Comparison of ENCODE assay signal across 26 mouse cellular contexts in the genomic region with DNA sequence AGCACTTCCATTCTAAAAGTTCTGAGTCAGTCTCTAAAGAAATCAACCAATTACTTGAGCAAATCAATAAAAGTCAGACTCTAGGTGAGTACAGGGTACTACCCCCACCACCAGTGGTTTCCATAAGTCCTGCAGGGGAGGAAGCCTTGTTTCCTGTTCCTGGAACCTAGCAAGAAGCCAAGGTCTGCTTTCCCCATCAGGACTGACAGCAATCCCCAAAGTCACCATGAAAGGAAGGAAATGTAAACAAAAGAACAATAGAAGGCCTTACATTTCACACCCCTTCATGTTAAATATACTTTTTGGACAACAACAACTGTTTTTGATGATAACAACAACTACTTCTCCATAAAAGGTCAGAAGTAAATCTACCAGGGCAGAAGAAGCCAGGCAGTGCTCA. TPM values are rescaled to one million over a fixed set of nuclear protein-coding genes. Genes with fewer than 3 reads are reported as not detected.
A peak's percentile ranks its signal among the peaks of the same experiment; 100 is the strongest.
DNase-seq lines count a peak whose midpoint lies in the region; ATAC-seq and TF ChIP-seq lines count a peak whose summit lies in the region.
"Had no signal": no experiment of that assay in that cellular context is flagged by ENCODE, and none has a peak within 500 bp of the region (broad histone marks: within the 10 kb centered on the region; RNA-seq: fewer than 3 reads in every experiment).

No protein-coding gene starts in this region.

- no peaks in the 10 kb centered on the region for H3K36me3 ChIP-seq in heart, embryonic 10.5 days
- H3K36me3 ChIP-seq in heart, postnatal 0 days (replicated peaks; ENCODE audit: control insufficient read depth, insufficient read depth, low read length): no peaks in the 10 kb centered on the region
- no peaks in the 10 kb centered on the region for H3K36me3 ChIP-seq in lung, embryonic 14.5 days (ENCODE audit: insufficient read depth)
- H3K36me3 ChIP-seq: embryonic facial prominence, embryonic 12.5 days; hindbrain, embryonic 13.5 days had no signal

- peak; percentile 59; the same call in 1 of the 2 replicates for ATAC-seq in heart, postnatal 0 days (ENCODE audit: insufficient read depth, low read depth)
- ATAC-seq in lung, embryonic 14.5 days (ENCODE audit: insufficient read depth): no peak
- no peak for ATAC-seq in megakaryocyte-erythroid progenitor cell, adult 5-6 weeks (replicated peaks; ENCODE audit: low FRiP score, low TSS enrichment, poor library complexity, severe bottlenecking)
- ATAC-seq: CD4-positive, CD25-positive, alpha-beta regulatory T cell, adult 4 months; forebrain, embryonic 14.5 days; intestine, embryonic 16.5 days; midbrain, embryonic 16.5 days had no signal

- H3K27me3 ChIP-seq in heart, embryonic 10.5 days (ENCODE audit: insufficient read depth, poor library complexity, severe bottlenecking): no peaks in the 10 kb centered on the region
- H3K27me3 ChIP-seq in heart, postnatal 0 days (ENCODE audit: control insufficient read depth, insufficient read depth, low read length): no peaks in the 10 kb centered on the region
- H3K27me3 ChIP-seq in lung, embryonic 14.5 days (ENCODE audit: insufficient read depth, low read length): no peaks in the 10 kb centered on the region
- H3K27me3 ChIP-seq: embryonic facial prominence, embryonic 12.5 days; hindbrain, embryonic 13.5 days had no signal

- peak; percentile 80 for TF ChIP-seq EP300 in heart, postnatal 0 days (IDR thresholded peaks at IDR 0.05; ENCODE audit: low read depth)

- intact Hi-C loops in heart, postnatal 10 days (cut with DNase I): loop anchor here (1.0 to 2.0 kb wide), 2 partner anchors 22 to 39 kb away; no protein-coding TSS in a partner anchor

- no peak for TF ChIP-seq CTCF in heart, postnatal 0 days (IDR thresholded peaks at IDR 0.05; ENCODE audit: low read depth)
- TF ChIP-seq CTCF in lung, embryonic 14.5 days (IDR thresholded peaks at IDR 0.05; ENCODE audit: low read depth): 0 out of 2 replicates have a peak, but pooled peaks have one; percentile 1

- no peak overlapping the region for H3K4me3 ChIP-seq in heart, embryonic 10.5 days
- H3K4me3 ChIP-seq in heart, postnatal 0 days (ENCODE audit: low read depth, low read length): no peak overlapping the region
- no peak overlapping the region for H3K4me3 ChIP-seq in lung, embryonic 14.5 days (ENCODE audit: low read depth, low read length)
- H3K4me3 ChIP-seq: embryonic facial prominence, embryonic 12.5 days; hindbrain, embryonic 13.5 days had no signal

- peak; percentile 73 for DNase-seq in heart, adult 8-10 months (ENCODE audit: low spot score)
- no peak for DNase-seq in heart, embryonic 10.5 days (ENCODE audit: low spot score)
- DNase-seq in heart, postnatal 0 days (ENCODE audit: low spot score): no peak
- no peak for DNase-seq in heart, postnatal 10 days
- peak; percentile 30 for DNase-seq in lung, embryonic 14.5 days
- no peak for DNase-seq in lung, postnatal 25 days (ENCODE audit: low spot score)
- DNase-seq: adrenal gland, postnatal 14 days; cerebellum, adult 11-12 months; cerebellum, adult 9-11 months; embryo, embryonic 11 days; gastrocnemius, postnatal 36 days; kidney, postnatal 10 days; liver; lung, adult 2 months; lung, postnatal 14 days; right cerebral cortex, adult 18-20 months; thymus, postnatal 4 days had no signal

- H3K4me1 ChIP-seq in heart, embryonic 10.5 days: peaks cover 42% of the 10 kb centered on the region
- peaks cover 25% of the 10 kb centered on the region for H3K4me1 ChIP-seq in heart, postnatal 0 days (ENCODE audit: control insufficient read depth, insufficient read depth)
- H3K4me1 ChIP-seq in lung, embryonic 14.5 days (ENCODE audit: insufficient read depth): no peaks in the 10 kb centered on the region

- no peaks in the 10 kb centered on the region for H3K9me3 ChIP-seq in heart, embryonic 10.5 days
- H3K9me3 ChIP-seq in heart, postnatal 0 days (replicated peaks; ENCODE audit: control insufficient read depth, low read length): no peaks in the 10 kb centered on the region
- no peaks in the 10 kb centered on the region for H3K9me3 ChIP-seq in lung, embryonic 14.5 days (ENCODE audit: low read depth, low read length)
- H3K9me3 ChIP-seq: embryonic facial prominence, embryonic 12.5 days; hindbrain, embryonic 13.5 days had no signal

- H3K4me2 ChIP-seq in heart, postnatal 0 days (ENCODE audit: low read depth, low read length): no peak overlapping the region
- H3K4me2 ChIP-seq in lung, embryonic 14.5 days: no peak overlapping the region
- H3K4me2 ChIP-seq: embryonic facial prominence, embryonic 12.5 days; hindbrain, embryonic 13.5 days; midbrain, embryonic 11.5 days had no signal

- H3K27ac ChIP-seq in heart, embryonic 10.5 days: no peak overlapping the region
- peak overlapping the region; percentile 43; the same call in 1 of the 2 replicates for H3K27ac ChIP-seq in heart, postnatal 0 days (ENCODE audit: low read depth)
- peak overlapping the region; percentile 12; the same call in 1 of the 2 replicates for H3K27ac ChIP-seq in lung, embryonic 14.5 days (ENCODE audit: low read depth)
- H3K27ac ChIP-seq: embryonic facial prominence, embryonic 12.5 days; hindbrain, embryonic 13.5 days; liver, embryonic 14.5 days had no signal

- no peak overlapping the region for H3K9ac ChIP-seq in heart, postnatal 0 days (replicated peaks; ENCODE audit: low read depth, low read length)
- no peak overlapping the region for H3K9ac ChIP-seq in lung, embryonic 14.5 days
- H3K9ac ChIP-seq: embryonic facial prominence, embryonic 12.5 days; hindbrain, embryonic 13.5 days; liver, embryonic 14.5 days had no signal

RNA-seq across cellular contexts. Expression of a gene that starts 53.6 kb away (rescaled TPM):
- total RNA-seq in heart, adult 8-10 months (2022): 10 to 100 TPM; 10.3 to 12.9 (median 12.5) TPM
- 11.8 and 15.0 TPM in 2 replicates for polyA plus RNA-seq in heart, embryonic 10.5 days (2016; fragmentation: Nextera tagmentation; extraction: Ambion mirVana)
- 13.4 and 16.2 TPM in 2 replicates for total RNA-seq in heart, postnatal 0 days (2014; rRNA removed; ENCODE audit: low replicate concordance)
- polyA plus RNA-seq in heart, postnatal 0 days (2015; fragmentation: Nextera tagmentation; extraction: Ambion mirVana): 5.2 and 5.9 TPM in 2 replicates
- total RNA-seq in heart, postnatal 10 days (2021): 10 to 100 TPM; 15.8 to 17.6 TPM
- 26.2 and 26.8 TPM in 2 replicates for polyA plus RNA-seq in lung, embryonic 14.5 days (2014; fragmentation: Nextera tagmentation; extraction: Ambion mirVana)
- total RNA-seq in megakaryocyte-erythroid progenitor cell, adult 5-6 weeks (2014; fragmentation: Nextera tagmentation): 6.1 and 18.1 TPM in 2 replicates
- 6.9 and 8.5 TPM in 2 replicates for total RNA-seq in megakaryocyte-erythroid progenitor cell, adult 5-6 weeks (2017)

Comparison
In these comparisons a context has a peak if more than half of its experiments do, and no peak if none do; other contexts are left out.
1. DNase-seq: peak in heart, adult 8-10 months (single experiment) and lung, embryonic 14.5 days (single experiment); none in heart, embryonic 10.5 days (single experiment), heart, postnatal 0 days (single experiment), heart, postnatal 10 days (0 of 2) and lung, postnatal 25 days (single experiment).